ENCODE assay signal across 8 mouse cellular contexts in genomic region chr1:134405509-134406413, GRCm38 (mm10). TPM values are rescaled to one million over a fixed set of nuclear protein-coding genes. Genes with fewer than 3 reads are reported as not detected.
DNase-seq lines count a peak whose midpoint lies in the region; ATAC-seq lines count a peak whose summit lies in the region.

TSS of gene Cyb5r1 (plus strand) at chr1:134405559.

- 2% methylated on average over 43 of the region's 43 CpGs for WGBS in hindbrain, embryonic 11.5 days

- H3K9ac ChIP-seq in hindbrain, embryonic 11.5 days (ENCODE audit: low read depth, low read length), result peak within 1 kb of the TSS; percentile 75

- H3K27me3 ChIP-seq in hindbrain, embryonic 11.5 days (ENCODE audit: control insufficient read depth, insufficient read depth, low read length), result no peaks in the 10 kb centered on the region

- H3K9me3 ChIP-seq in hindbrain, embryonic 11.5 days (ENCODE audit: control insufficient read depth, low read length), result no peaks in the 10 kb centered on the region

- H3K4me2 ChIP-seq in hindbrain, embryonic 11.5 days (replicated peaks; ENCODE audit: low read depth, low read length), result peak within 1 kb of the TSS; percentile 87

- peak within 1 kb of the TSS; percentile 76 for H3K4me3 ChIP-seq in hindbrain, embryonic 11.5 days (ENCODE audit: low read depth, low read length)

- H3K4me1 ChIP-seq in hindbrain, embryonic 11.5 days (replicated peaks; ENCODE audit: control insufficient read depth, insufficient read depth, low read length), result no peaks in the 10 kb centered on the region; the same call in 1 of the 2 replicates

- peak; percentile 96 for ATAC-seq in hindbrain, embryonic 11.5 days (ENCODE audit: low FRiP score)

- H3K36me3 ChIP-seq in hindbrain, embryonic 11.5 days (ENCODE audit: control insufficient read depth, insufficient read depth, low read length), result 0 out of 2 replicates have a peak, but pooled peaks cover 2% of the 10 kb centered on the region

- H3K27ac ChIP-seq in hindbrain, embryonic 11.5 days (ENCODE audit: low read depth, low read length), result no peak within 1 kb of the TSS

- peak; percentile 88 for DNase-seq in NIH3T3 (ENCODE audit: low read depth)
- peak; percentile 64 to 76 for DNase-seq in cerebellum, postnatal 14 days
- DNase-seq in frontal cortex, postnatal 10 days (ENCODE audit: low spot score in 2 of 2), result peak; percentile 37 to 54
- peak; percentile 87 for DNase-seq in hindbrain, embryonic 11.5 days (ENCODE audit: low spot score)
- DNase-seq in layer of hippocampus, postnatal 10 days (ENCODE audit: low spot score in 2 of 2), result peak; percentile 42 to 65
- DNase-seq in lung, postnatal 10 days, result peak; percentile 90
- DNase-seq in ovary, postnatal 36 days (ENCODE audit: low spot score), result peak; percentile 78
- DNase-seq in thymus, postnatal 25 days, result peak; percentile 85

RNA-seq across cellular contexts. Expression of gene Cyb5r1, which starts in this region (rescaled TPM):
- 26.1 and 26.7 TPM in 2 replicates for polyA plus RNA-seq in hindbrain, embryonic 11.5 days (2014; fragmentation: Nextera tagmentation; extraction: Ambion mirVana)
- 10 to 100 TPM; 23.6 to 30.5 TPM for total RNA-seq in layer of hippocampus, postnatal 10 days (2021)
